Mouse (Mus musculus) erythroid progenitor cell, adult 5-6 weeks (primary cell): ENCODE data around the gene Gm42791. TPM values are rescaled to one million over a fixed set of nuclear protein-coding genes. Genes with fewer than 3 reads are reported as not detected.

Experiments used
- ATAC-seq: replicated peaks from 2 replicates; pipeline ENCODE4 v1.8.0; 2016; ENCODE audit warnings: moderate number of reproducible peaks, mild to moderate bottlenecking, moderate TSS enrichment, inconsistent platforms; ENCODE audit not compliant: poor library complexity, low FRiP score, severe bottlenecking
- total RNA-seq, 2 experiments: library from RNA; stranded (forward) in 1 of 2; stranded (reverse) in 1 of 2; fragments of 150-400 nt in 1 of 2; fragments of 186-747, 209-891 nt in 1 of 2; gene quantifications; 2 replicates each; pipeline versions ENCODE4 v1.2.3 to v1.2.4; 2015 to 2017; ENCODE audit warnings: low replicate concordance in 2 of 2

Gm42791 gene
- total RNA-seq, 2 experiments from 2014 or later = not detected

GRCm38 (mm10) chr5:148935071-148935821 lies 59.7 kb downstream of the Gm42791 start:
- peak; percentile 91 for ATAC-seq

- no peak for ATAC-seq
Measured at GRCm38 (mm10) chr5:148934457-148934856, 60.5 kb downstream of the Gm42791 start.

- ATAC-seq = no peak
Measured at GRCm38 (mm10) chr5:148933767-148934166, 61.2 kb downstream of the Gm42791 start.

- ATAC-seq = no peak
Measured at GRCm38 (mm10) chr5:148931301-148931700, 63.6 kb downstream of the Gm42791 start.

GRCm38 (mm10) chr5:148929116-148929449 lies 65.9 kb downstream of the Gm42791 start, which contains the start of gene Katnal1:
TSS of gene Katnal1 (minus strand) at chr5:148929320.
- peak; percentile 48 for ATAC-seq

GRCm38 (mm10) chr5:148928382-148929115 lies 66.4 kb downstream of the Gm42791 start:
- ATAC-seq = peak; percentile 91

GRCm38 (mm10) chr5:148927717-148928223 lies 67.2 kb downstream of the Gm42791 start:
- no peak for ATAC-seq

GRCm38 (mm10) chr5:148924586-148924985 lies 70.4 kb downstream of the Gm42791 start:
- ATAC-seq = no peak

- no peak for ATAC-seq
Measured at GRCm38 (mm10) chr5:148924051-148924450, 70.9 kb downstream of the Gm42791 start.

GRCm38 (mm10) chr5:148923408-148923807 lies 71.5 kb downstream of the Gm42791 start:
- ATAC-seq = no peak

GRCm38 (mm10) chr5:148922773-148923172 lies 72.2 kb downstream of the Gm42791 start:
- no peak for ATAC-seq

GRCm38 (mm10) chr5:148918049-148918448 lies 76.9 kb downstream of the Gm42791 start:
- no peak for ATAC-seq

GRCm38 (mm10) chr5:148916775-148917174 lies 78.2 kb downstream of the Gm42791 start:
- no peak for ATAC-seq

GRCm38 (mm10) chr5:148912262-148912661 lies 82.7 kb downstream of the Gm42791 start:
- no peak for ATAC-seq

- no peak for ATAC-seq
Measured at GRCm38 (mm10) chr5:148910066-148910465, 84.9 kb downstream of the Gm42791 start.

- ATAC-seq = no peak
Measured at GRCm38 (mm10) chr5:148909402-148909801, 85.5 kb downstream of the Gm42791 start.

GRCm38 (mm10) chr5:148909057-148909395 lies 85.9 kb downstream of the Gm42791 start:
- ATAC-seq = no peak

- ATAC-seq = no peak
Measured at GRCm38 (mm10) chr5:148908191-148909056, 86.5 kb downstream of the Gm42791 start.

- ATAC-seq = peak; percentile 72
Measured at GRCm38 (mm10) chr5:148906305-148906704, 88.6 kb downstream of the Gm42791 start.

GRCm38 (mm10) chr5:148904846-148905245 lies 90.1 kb downstream of the Gm42791 start:
- ATAC-seq = 0 out of 2 replicates have a peak, but pooled peaks have one; percentile 22
